11 mouse cellular contexts compared by ENCODE assay signal in the genomic region with DNA sequence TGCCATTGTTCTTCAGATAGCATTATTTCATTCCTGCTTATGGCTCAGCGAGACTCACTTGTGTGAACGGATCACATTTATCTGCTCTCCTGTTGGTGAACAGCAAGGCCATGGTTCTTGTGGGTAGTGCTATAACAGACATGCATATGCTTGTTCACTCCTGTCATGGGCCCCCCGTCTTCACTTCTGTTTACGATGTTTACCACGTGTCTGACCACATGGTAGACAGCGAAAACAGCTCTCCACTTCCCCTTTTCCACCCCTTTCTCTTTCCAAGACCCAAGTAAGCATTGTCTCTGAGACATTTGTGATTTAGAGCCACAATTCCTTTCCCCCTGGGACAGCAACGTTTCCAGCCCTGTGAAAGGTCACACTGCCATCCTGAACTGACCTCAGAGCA.
"Had no signal": no experiment of that assay in that cellular context is flagged by ENCODE, and none has a peak within 500 bp of the region (broad histone marks: within the 10 kb centered on the region; RNA-seq: fewer than 3 reads in every experiment).

No protein-coding gene starts in this region.

- ATAC-seq: liver, embryonic 12.5 days; midbrain, embryonic 15.5 days had no signal

- DNase-seq: kidney, postnatal 25 days; layer of hippocampus, adult 9-11 months; liver; lung, adult 18-20 months; lung, postnatal 10 days; lung, postnatal 36 days; retina, postnatal 1 day; thymus, adult 18-20 months; thymus, postnatal 36 days had no signal
